Mouse (Mus musculus): Measurements from ENCODE around the gene E2f3. TPM values are rescaled to one million over a fixed set of nuclear protein-coding genes. Genes with fewer than 3 reads are reported as not detected.

The E2f3 gene
- polyA plus RNA-seq, 1 experiment = 5.5 TPM

GRCm38 (mm10) chr13:29919841-29920240 lies 66.0 kb downstream of the E2f3 start:
- no peak for DNase-seq (ENCODE audit: low read depth)

DNA sequence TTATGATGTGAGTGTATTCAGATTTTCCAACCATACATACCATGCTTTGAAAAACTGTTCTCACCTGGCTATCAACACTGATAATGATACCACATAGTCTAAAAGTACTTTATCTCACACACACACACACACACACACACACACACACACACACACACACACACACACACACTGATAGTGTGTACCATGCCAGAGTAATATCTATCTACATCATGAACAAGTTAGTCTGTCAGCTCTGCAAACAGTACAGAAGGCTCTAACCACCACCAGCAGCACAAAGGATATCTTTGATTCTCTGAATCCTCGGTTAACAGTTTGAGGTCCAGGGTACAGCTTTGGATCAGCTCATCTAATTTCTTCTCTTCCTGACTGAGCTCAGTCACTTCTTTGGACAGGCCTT lies 69.3 kb downstream of the E2f3 start:
- no peak for DNase-seq (ENCODE audit: low read depth)

GRCm38 (mm10) chr13:29913606-29914005 lies 72.3 kb downstream of the E2f3 start:
- DNase-seq (ENCODE audit: low read depth) = no peak

DNA sequence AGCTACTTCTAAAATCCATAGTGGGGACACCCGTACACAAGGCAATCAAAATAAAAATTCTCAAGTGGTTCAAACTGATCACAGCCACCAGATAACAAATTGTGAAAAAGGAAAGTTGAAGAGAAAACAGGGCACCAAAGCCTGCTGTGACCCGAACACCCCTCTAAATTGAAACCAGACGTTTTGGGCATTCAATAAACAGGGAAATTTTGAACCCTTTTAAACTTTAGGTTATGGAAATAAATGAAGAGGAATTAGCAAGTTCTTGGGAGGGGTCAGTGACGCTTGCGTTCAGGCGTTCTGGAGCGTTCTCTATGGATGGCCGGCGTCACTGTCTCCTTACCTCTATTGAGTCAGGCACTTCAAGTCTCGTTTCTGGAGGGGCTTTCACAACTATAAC lies 72.8 kb downstream of the E2f3 start:
- DNase-seq (ENCODE audit: low read depth) = no peak

DNA sequence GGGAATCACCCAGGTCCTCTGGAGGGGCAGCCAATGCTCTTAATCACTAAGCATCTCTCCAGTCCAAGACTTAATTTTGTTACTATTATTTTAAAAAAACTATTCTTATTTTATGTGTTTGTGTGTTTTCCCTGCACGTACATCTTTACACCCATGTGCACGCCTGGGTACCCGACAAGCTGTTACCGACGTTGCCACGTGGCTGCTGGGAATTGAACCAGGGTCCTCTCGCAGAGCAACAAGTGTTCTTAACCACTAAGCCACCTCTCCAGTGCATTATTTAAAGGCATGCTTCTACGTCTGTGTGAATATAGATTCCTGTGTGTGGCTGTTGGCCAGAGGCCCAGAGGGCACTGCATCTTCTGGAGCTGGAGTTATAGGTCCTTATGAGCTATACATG lies 73.6 kb downstream of the E2f3 start:
- DNase-seq (ENCODE audit: low read depth) = no peak

- DNase-seq (ENCODE audit: low read depth) = no peak
Observed at GRCm38 (mm10) chr13:29911141-29911540, 74.7 kb downstream of the E2f3 start.

DNA sequence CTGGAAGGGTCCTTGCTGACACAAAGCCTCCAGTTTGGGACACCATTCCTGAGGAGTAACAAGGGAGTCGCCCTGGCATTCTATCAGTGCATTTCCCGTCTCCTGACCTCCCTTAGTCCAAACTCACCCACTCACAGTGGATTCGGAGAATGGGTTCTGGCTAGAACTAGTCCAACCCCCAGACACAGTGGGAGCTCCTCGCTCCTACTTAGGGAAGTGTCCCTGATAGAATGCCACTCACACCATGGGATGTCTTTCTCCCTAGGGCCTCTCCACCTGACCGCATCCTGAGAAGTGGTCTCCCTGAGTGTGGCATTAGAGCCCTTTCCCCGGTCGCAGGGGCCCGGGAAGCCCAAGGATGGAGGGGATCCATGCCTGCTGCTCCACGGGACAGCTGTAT lies 77.4 kb downstream of the E2f3 start:
- no peak for DNase-seq (ENCODE audit: low read depth)

- no peak for DNase-seq (ENCODE audit: low read depth)
Observed at GRCm38 (mm10) chr13:29907995-29908394, 77.9 kb downstream of the E2f3 start.

DNA sequence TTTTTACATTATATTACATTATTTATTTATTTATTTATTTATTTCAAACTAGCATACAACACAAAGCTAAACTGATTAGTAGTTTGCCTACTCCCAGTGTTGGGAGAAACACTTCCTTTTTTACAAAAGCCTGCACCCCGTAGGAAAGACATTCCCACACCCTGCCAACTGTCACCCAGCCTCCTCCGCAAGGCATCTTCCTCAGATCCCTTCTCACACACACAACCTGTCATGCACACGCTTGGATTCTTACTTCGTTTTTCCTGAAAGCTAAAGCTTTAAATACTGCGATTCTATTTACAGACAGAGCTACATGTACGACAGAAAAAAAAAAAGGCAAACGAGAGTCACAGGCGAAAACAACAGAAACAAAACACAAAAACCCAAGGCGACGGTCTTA lies 79.1 kb downstream of the E2f3 start:
- no peak for DNase-seq (ENCODE audit: low read depth)

DNA sequence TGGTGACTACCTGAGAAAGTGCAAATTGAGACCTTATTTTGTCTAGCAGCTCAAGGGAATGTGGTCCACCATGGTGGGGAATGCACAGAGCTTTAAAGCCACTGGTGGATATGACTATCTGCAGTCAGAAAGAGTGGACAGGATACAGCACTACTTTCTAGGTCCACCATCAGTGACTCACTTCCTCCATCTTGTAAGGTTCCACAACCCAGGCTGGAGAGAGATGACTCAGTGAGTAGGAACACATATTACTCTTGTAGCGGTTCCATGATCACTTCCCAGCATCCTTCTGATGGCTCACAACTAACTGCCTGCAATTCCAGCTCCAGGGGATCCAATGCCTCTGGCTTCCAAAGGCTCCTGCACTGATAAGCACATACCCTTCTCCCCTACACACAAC lies 82.5 kb downstream of the E2f3 start:
- DNase-seq (ENCODE audit: low read depth) = no peak

DNA sequence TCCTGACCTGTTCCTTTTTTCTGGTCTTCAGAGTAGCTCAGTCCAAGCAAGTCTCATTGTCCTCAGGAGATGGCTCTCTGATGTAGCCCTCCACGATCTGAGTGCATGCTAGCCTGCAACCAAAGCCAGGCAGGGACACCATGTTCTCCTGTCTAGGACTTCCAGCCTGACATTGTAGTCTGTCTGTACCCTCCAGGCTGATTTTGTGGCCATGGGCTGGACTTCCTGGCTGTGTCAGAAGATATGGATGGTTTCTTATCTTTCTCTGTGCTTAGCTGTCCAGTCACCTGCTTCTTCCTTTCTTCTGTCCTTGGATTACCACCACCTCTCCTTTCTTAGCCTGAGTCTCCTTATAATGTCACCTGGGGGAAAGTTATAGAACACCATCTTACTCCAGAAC lies 83.2 kb downstream of the E2f3 start:
- no peak for DNase-seq (ENCODE audit: low read depth)

DNA sequence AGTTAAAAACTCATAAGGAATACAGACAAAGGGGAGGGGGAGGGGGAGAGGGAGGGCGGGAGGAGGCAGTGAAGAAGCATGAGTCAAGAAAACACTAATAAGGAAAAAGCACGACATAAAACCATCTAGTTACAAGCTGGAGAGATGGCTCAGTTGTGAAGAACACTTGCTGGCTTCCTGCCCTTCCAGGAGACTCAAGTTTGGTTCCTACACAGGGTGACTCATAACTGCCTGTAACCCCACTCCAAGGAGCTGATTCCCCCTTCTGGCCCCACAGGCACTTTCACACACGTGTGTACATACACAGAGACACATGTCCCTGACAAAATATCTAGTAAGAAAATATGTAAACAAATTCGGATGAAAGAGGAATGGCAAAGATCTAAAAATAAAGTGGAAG lies 84.2 kb downstream of the E2f3 start:
- no peak for DNase-seq (ENCODE audit: low read depth)

GRCm38 (mm10) chr13:29866780-29867179 lies 119.1 kb downstream of the E2f3 start:
- no peak for DNase-seq (ENCODE audit: low read depth)

DNA sequence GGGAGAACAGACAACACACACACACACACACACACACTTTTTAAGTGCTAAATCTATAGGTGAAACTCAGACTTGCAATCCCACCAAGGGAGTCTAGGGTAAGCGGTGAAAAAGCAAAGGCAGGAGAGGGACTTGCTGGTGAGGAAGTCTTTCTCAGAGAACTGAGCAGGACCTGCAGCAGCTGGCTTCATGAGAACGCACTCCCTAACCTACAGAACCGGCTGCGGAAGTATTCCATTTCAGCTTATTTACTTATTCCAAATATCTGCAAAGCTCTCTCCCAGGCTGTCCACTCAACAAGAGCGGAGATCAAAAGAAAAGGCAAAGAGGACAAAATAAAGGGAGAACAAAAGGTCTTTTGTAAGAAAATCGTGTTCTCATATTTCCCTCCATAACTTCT lies 121.5 kb downstream of the E2f3 start:
- DNase-seq (ENCODE audit: low read depth) = no peak

DNA sequence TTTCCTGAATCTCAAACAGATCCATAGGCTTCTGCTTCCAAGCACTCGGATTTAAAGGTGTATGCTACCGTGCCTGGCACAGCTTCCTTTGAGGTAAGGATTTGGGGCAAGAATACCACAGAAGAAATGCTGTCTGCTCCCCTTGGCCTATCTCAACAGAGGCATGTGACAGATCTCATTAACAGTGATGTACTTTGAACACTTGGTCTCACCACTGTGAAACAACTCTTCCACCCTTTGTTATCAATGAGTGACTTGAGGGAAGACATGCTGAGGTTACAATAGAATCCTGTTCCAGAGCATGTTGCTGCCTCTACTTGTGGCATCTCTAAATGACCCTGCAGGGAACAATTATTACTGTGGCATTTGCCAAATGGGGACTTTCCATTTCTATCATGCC lies 125.8 kb downstream of the E2f3 start:
- no peak for DNase-seq (ENCODE audit: low read depth)

DNA sequence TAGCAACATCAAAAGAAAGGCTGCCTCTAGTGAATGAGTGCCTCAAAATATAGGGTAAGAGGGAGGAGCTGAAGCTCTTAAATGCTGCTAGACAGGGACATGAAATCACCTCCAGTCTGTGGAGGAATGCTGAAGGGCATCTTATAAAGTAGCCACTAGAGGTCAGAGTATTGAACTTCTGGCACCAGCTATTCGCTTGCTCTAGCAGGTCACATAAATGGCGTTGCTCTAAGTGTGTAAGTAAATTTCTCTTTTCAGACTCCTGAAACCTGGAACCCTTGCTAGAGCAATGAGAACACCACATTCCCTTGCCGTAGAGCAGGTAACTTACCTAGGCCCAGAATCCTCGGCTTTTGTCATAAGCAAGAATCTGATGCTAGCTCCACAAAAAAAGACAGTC lies 128.4 kb downstream of the E2f3 start:
- no peak for DNase-seq (ENCODE audit: low read depth)

Other genes starting within 250 kb of the E2f3 start
- 2.8 and 2.9 TPM in 2 replicates for gene Cdkal1, start 130.4 kb downstream of the E2f3 start, polyA plus RNA-seq (2012; rRNA removed)
- 38.4 and 62.9 TPM in 2 replicates for gene Mboat1, start 150.4 kb upstream of the E2f3 start, polyA plus RNA-seq (2012; rRNA removed)